Mouse (Mus musculus) limb, embryonic 12.5 days (tissue): ENCODE measurements around the gene Wdr11. TPM values are rescaled to one million over a fixed set of nuclear protein-coding genes. Genes with fewer than 3 reads are reported as not detected.

ENCODE experiments used
- ATAC-seq: fragments of 200-750 bp; cut with Nextera tagmentation; 2 replicates; pipeline ENCODE4 v1.8.0; 2017; ENCODE audit warnings: low read depth, moderate TSS enrichment; ENCODE audit not compliant: insufficient number of reproducible peaks, insufficient read depth, low FRiP score, low TSS enrichment
- H3K27ac ChIP-seq: fragments of 300-500 bp; sonication (generic); 2 replicates; pipeline ENCODE4 v1.5.1; 2016; ENCODE audit warnings: mild to moderate bottlenecking, moderate library complexity
- H3K27me3 ChIP-seq: fragments of 300-500 bp; sonication (generic); 2 replicates; pipeline ENCODE4 v1.6.1; 2016; ENCODE audit warnings: mild to moderate bottlenecking, moderate library complexity
- H3K36me3 ChIP-seq: fragments of 300-500 bp; sonication (generic); 2 replicates; pipeline ENCODE4 v1.6.1; 2016; ENCODE audit warnings: mild to moderate bottlenecking, moderate library complexity
- H3K4me1 ChIP-seq: fragments of 300-500 bp; sonication (generic); replicated peaks from 2 replicates; pipeline ENCODE4 v1.6.1; 2016
- H3K4me2 ChIP-seq: fragments of 300-500 bp; sonication (generic); 2 replicates; pipeline ENCODE4 v1.6.1; 2016; ENCODE audit warnings: mild to moderate bottlenecking, moderate library complexity
- H3K4me3 ChIP-seq: fragments of 300-500 bp; sonication (generic); replicated peaks from 2 replicates; pipeline ENCODE4 v1.5.1; 2016; ENCODE audit warnings: mild to moderate bottlenecking
- H3K9ac ChIP-seq: fragments of 300-500 bp; sonication (generic); replicated peaks from 2 replicates; pipeline ENCODE4 v1.6.1; 2016; ENCODE audit warnings: mild to moderate bottlenecking, moderate library complexity
- H3K9me3 ChIP-seq: fragments of 300-500 bp; sonication (generic); 2 replicates; pipeline ENCODE4 v1.6.1; 2016; ENCODE audit warnings: mild to moderate bottlenecking, moderate library complexity
- WGBS: fragments of 180-500 bp; shearing (Covaris S2); methylation state at CpG from one replicate; pipeline ENCODE4 v1.1.7; 2016; 5-methylcytosine and 5-hydroxymethylcytosine counted together
- polyA plus RNA-seq: library from polyadenylated mRNA; unstranded; fragments of >200 nt; fragmentation: Nextera tagmentation; extraction: Ambion mirVana; gene quantifications from 2 replicates; pipeline ENCODE4 v1.2.1, GENCODE M21; 2016

Gene Wdr11
- polyA plus RNA-seq, 1 experiment from 2014 or later = 49.2 TPM

- no peaks in the 10 kb centered on the region for H3K36me3 ChIP-seq
- peaks cover 50% of the 10 kb centered on the region for H3K27me3 ChIP-seq
- H3K9me3 ChIP-seq = no peaks in the 10 kb centered on the region
- 8% methylated on average over 11 of the region's 11 CpGs for WGBS
- peak; percentile 9; the same call in 1 of the 2 replicates for ATAC-seq
- 0 out of 2 replicates have a peak overlapping the region, but pooled peaks have one; percentile 10 for H3K4me2 ChIP-seq
- H3K9ac ChIP-seq = no peak overlapping the region
- H3K4me1 ChIP-seq = peaks cover 50% of the 10 kb centered on the region
- 0 out of 2 replicates have a peak overlapping the region, but pooled peaks have one; percentile 50 for H3K27ac ChIP-seq
- no peak overlapping the region for H3K4me3 ChIP-seq
These were observed 62.2 kb downstream of the Wdr11 start for GRCm38 (mm10) chr7:129653791-129654271.

DNA sequence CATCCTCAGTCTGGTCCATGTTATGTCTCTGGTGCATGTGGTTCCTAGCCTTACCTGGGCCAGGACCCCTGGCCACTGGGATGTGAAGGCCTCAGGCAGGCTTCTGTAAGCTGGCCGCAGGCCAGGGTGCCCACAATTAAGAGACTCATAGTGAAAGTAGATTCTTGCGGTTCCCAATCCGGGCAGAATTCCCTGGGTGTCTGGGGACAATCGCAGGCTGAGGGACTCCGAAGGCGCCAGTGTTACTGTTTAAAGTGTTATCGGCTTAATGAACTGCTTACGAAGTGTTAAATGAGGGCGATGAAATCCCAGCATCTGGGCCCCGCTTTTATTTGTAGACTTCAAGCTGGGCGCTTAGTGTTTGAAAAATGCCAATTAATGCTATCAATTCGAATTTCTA lies 63.3 kb downstream of the Wdr11 start:
- H3K9me3 ChIP-seq = no peaks in the 10 kb centered on the region
- 17% methylated on average over 12 of the region's 12 CpGs for WGBS
- H3K4me3 ChIP-seq = no peak overlapping the region
- no peaks in the 10 kb centered on the region for H3K36me3 ChIP-seq
- peaks cover 48% of the 10 kb centered on the region for H3K27me3 ChIP-seq
- ATAC-seq = no peak
- H3K4me1 ChIP-seq = peaks cover 57% of the 10 kb centered on the region
- no peak overlapping the region for H3K9ac ChIP-seq
- H3K4me2 ChIP-seq = peak overlapping the region; percentile 10
- H3K27ac ChIP-seq = peak overlapping the region; percentile 50

GRCm38 (mm10) chr7:129655604-129656226 lies 64.1 kb downstream of the Wdr11 start:
- 74% methylated on average over 14 of the region's 14 CpGs for WGBS
- Histone ChIP-seq H3K4me3 (no peak overlapping the region), H3K27ac (no peak overlapping the region), H3K9me3 (no peaks in the 10 kb centered on the region), H3K4me2 (no peak overlapping the region), H3K4me1 (peaks cover 65% of the 10 kb centered on the region), H3K9ac (no peak overlapping the region), H3K36me3 (no peaks in the 10 kb centered on the region), H3K27me3 (peaks cover 47% of the 10 kb centered on the region)
- no peak for ATAC-seq

- no peak overlapping the region for H3K9ac ChIP-seq
- no peaks in the 10 kb centered on the region for H3K9me3 ChIP-seq
- H3K27ac ChIP-seq = no peak overlapping the region
- WGBS = 77% methylated on average over 8 of the region's 8 CpGs
- H3K4me1 ChIP-seq = peaks cover 80% of the 10 kb centered on the region
- H3K4me3 ChIP-seq = no peak overlapping the region
- ATAC-seq = no peak
- H3K36me3 ChIP-seq = no peaks in the 10 kb centered on the region
- H3K27me3 ChIP-seq = peaks cover 28% of the 10 kb centered on the region
- H3K4me2 ChIP-seq = no peak overlapping the region
These were observed 66.2 kb downstream of the Wdr11 start for GRCm38 (mm10) chr7:129657867-129658266.

- peaks cover 83% of the 10 kb centered on the region for H3K4me1 ChIP-seq
- H3K27ac ChIP-seq = no peak overlapping the region
- no peaks in the 10 kb centered on the region for H3K9me3 ChIP-seq
- H3K4me3 ChIP-seq = no peak overlapping the region
- no peaks in the 10 kb centered on the region for H3K36me3 ChIP-seq
- ATAC-seq = no peak
- H3K9ac ChIP-seq = no peak overlapping the region
- no peak overlapping the region for H3K4me2 ChIP-seq
- WGBS = 79% methylated on average over 8 of the region's 8 CpGs
- peaks cover 29% of the 10 kb centered on the region for H3K27me3 ChIP-seq
These were observed 68.1 kb downstream of the Wdr11 start for GRCm38 (mm10) chr7:129659755-129660154.

GRCm38 (mm10) chr7:129660546-129660945 lies 68.9 kb downstream of the Wdr11 start:
- peaks cover 77% of the 10 kb centered on the region for H3K4me1 ChIP-seq
- H3K9ac ChIP-seq = no peak overlapping the region
- H3K4me2 ChIP-seq = no peak overlapping the region
- no peaks in the 10 kb centered on the region for H3K9me3 ChIP-seq
- H3K27me3 ChIP-seq = peaks cover 29% of the 10 kb centered on the region
- no peak overlapping the region for H3K4me3 ChIP-seq
- ATAC-seq = no peak
- no peak overlapping the region for H3K27ac ChIP-seq
- WGBS = 87% methylated on average over 9 of the region's 9 CpGs
- no peaks in the 10 kb centered on the region for H3K36me3 ChIP-seq

DNA sequence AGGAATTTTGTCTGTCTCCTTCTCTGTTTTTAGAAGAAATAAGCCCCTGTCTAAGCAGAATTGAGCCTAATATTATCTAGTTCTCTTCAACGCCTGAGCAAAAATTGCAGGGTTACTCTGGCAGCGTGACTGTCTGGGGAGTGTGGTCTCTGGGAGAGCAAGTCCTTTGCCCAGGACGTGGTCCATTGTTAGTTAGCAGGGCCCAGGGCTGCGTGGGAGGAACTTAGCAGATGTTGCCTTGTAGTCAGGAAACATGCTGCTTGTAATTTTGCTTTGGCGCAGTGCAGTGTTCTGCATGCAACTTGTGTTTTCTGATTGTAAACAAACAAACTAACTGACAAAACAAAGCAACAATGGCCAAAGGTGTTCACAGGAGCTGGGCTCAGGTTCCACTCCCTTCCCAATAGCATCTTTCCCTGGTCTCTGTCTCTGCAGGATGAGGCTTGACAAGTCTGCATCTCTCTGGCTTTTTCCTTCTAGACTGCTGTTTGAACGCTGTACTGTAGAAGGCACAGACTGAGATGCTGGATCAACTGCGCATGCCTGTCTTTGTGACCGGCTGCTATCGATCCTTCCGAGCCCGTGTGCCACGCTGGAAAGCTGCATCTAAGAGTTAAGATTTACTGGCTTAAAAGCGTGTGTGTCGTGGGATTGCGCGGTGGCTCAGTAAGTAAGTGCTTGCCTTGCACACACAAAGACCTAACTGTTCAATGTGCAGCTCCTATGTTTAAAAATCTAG lies 70.6 kb downstream of the Wdr11 start:
- no peak overlapping the region for H3K9ac ChIP-seq
- H3K27me3 ChIP-seq = peaks cover 27% of the 10 kb centered on the region
- no peak for ATAC-seq

DNA sequence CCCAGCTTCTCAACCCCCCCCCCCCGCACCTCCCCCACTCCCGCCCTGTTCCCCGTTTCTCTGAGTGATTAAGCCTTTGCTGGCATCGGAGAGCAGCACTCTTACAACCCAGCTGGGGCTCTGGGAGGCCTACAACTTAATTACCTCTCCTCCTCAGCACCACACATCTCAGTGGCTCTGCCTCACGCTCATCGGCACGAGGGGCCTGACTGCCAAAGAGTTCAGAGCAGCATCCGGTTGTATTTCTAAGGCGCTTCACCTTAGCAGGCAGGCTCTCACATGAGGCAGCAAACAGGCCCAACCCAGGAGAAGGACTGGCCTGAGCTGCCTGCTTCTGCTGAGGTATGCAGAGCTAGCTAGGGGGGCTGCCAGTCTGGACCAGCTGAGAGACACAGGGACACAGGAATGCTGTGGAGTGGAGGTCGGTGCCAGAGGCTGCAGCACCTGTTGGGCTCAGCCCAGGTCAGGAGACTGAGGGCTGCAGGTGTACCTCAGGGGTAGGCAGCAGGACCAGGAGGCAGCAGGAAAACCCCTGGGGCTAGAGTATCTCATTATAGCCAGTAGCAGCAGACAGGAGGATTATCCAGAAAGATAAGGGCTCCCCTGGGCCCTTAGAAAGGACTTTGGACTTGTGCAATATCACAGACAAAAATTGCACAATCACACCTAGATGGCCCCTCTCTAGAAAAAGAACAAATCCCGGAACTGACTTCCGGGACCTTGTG lies 72.3 kb downstream of the Wdr11 start:
- 0 out of 2 replicates have a peak overlapping the region, but pooled peaks have one; percentile 38 for H3K9ac ChIP-seq
- peaks cover 28% of the 10 kb centered on the region for H3K27me3 ChIP-seq
- peaks cover 62% of the 10 kb centered on the region for H3K4me1 ChIP-seq
- no peak; the same call in 1 of the 2 replicates for ATAC-seq
- H3K36me3 ChIP-seq = no peaks in the 10 kb centered on the region
- no peak overlapping the region for H3K4me3 ChIP-seq
- peak overlapping the region; percentile 64; the same call in 1 of the 2 replicates for H3K27ac ChIP-seq
- H3K9me3 ChIP-seq = no peaks in the 10 kb centered on the region
- no peak overlapping the region for H3K4me2 ChIP-seq
- 19% methylated on average over 12 of the region's 12 CpGs for WGBS

More for the DNA sequence above, 70.6 kb downstream of the Wdr11 start:
- no peaks in the 10 kb centered on the region for H3K9me3 ChIP-seq
- H3K4me3 ChIP-seq = no peak overlapping the region
- no peak overlapping the region for H3K4me2 ChIP-seq
- no peaks in the 10 kb centered on the region for H3K36me3 ChIP-seq
- peaks cover 69% of the 10 kb centered on the region for H3K4me1 ChIP-seq
- peak overlapping the region; percentile 72 for H3K27ac ChIP-seq
- 61% methylated on average over 16 of the region's 16 CpGs for WGBS

DNA sequence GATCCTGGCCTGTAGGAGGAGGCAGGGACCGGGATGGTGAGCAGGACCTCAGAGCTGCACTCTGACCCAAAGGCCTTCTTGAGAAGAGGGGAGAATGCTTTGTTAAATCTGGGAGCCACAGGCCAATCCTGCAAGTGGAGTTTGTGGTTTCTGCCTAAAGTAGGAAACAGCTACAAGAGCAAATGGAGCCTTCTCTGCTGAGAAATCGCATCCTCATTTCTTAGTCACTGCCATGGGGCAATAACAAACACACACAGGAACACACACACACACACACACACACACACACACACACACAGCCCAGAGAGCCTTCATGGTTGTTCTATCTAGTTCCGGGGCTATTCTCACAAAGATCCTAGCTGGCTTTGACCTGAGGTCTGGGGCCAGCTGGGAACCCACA lies 73.7 kb downstream of the Wdr11 start:
- no peak for ATAC-seq
- Histone ChIP-seq H3K27me3 (peaks cover 27% of the 10 kb centered on the region), H3K9me3 (no peaks in the 10 kb centered on the region), H3K4me1 (peaks cover 48% of the 10 kb centered on the region), H3K4me3 (no peak overlapping the region), H3K4me2 (no peak overlapping the region), H3K9ac (no peak overlapping the region), H3K27ac (no peak overlapping the region), H3K36me3 (no peaks in the 10 kb centered on the region)
- WGBS = 86% methylated on average over 3 of the region's 3 CpGs

DNA sequence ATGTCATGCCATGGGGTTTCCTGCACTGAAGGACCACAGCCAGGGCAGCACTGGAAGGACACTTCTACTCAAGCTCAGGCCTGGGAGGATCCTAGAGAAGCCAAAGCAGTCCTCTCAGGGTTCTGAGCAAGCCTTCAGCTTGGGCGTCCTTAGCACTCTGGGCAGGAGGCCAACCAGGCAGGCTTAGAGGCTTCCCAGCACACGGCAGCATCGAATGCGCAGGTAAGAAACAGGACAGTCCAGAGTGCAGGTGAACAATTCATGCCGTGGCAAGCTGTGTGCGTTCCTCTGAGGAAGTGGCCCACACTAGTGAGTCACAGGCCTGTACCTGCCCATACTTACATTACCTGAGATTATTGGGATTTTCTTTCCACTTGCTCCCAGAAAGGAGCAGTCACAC lies 74.3 kb downstream of the Wdr11 start:
- H3K9me3 ChIP-seq = no peaks in the 10 kb centered on the region
- H3K4me3 ChIP-seq = no peak overlapping the region
- no peak overlapping the region for H3K27ac ChIP-seq
- H3K4me1 ChIP-seq = peaks cover 46% of the 10 kb centered on the region
- H3K9ac ChIP-seq = no peak overlapping the region
- ATAC-seq = no peak
- WGBS = 87% methylated on average over 6 of the region's 6 CpGs
- H3K4me2 ChIP-seq = no peak overlapping the region
- peaks cover 22% of the 10 kb centered on the region for H3K27me3 ChIP-seq
- no peaks in the 10 kb centered on the region for H3K36me3 ChIP-seq

DNA sequence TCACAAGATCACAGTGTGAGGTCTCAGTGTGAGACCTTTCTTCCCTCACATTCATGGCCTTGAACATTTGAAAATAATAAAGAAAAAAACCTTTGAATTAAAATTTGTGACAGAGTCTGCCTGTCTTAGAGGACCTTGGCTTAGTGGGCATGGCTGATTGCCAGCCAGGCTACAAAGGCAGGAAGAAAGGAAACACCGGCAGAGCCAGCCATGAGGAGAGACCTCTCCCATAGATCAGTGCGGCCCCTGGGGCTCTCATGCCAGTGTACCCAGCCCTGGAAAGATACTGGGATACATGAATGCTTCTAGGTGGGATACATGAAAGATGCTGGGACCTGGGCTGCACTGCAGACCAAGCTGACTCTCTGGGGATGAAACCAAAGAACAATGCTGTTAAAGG lies 74.9 kb downstream of the Wdr11 start:
- Histone ChIP-seq H3K27ac (no peak overlapping the region), H3K4me3 (no peak overlapping the region), H3K27me3 (peaks cover 22% of the 10 kb centered on the region), H3K36me3 (no peaks in the 10 kb centered on the region), H3K4me1 (peaks cover 46% of the 10 kb centered on the region), H3K9ac (no peak overlapping the region), H3K4me2 (no peak overlapping the region), H3K9me3 (no peaks in the 10 kb centered on the region)
- WGBS = 85% methylated on average over 2 of the region's 2 CpGs
- no peak for ATAC-seq
